Mouse (Mus musculus): ENCODE data around the gene Kansl2. TPM values are rescaled to one million over a fixed set of nuclear protein-coding genes. Genes with fewer than 3 reads are reported as not detected.

Kansl2 gene
- 70.2 to 77.7 TPM (median 72.9 TPM) in 4 replicates for total RNA-seq (2023; ENCODE audit: inconsistent age)

DNA sequence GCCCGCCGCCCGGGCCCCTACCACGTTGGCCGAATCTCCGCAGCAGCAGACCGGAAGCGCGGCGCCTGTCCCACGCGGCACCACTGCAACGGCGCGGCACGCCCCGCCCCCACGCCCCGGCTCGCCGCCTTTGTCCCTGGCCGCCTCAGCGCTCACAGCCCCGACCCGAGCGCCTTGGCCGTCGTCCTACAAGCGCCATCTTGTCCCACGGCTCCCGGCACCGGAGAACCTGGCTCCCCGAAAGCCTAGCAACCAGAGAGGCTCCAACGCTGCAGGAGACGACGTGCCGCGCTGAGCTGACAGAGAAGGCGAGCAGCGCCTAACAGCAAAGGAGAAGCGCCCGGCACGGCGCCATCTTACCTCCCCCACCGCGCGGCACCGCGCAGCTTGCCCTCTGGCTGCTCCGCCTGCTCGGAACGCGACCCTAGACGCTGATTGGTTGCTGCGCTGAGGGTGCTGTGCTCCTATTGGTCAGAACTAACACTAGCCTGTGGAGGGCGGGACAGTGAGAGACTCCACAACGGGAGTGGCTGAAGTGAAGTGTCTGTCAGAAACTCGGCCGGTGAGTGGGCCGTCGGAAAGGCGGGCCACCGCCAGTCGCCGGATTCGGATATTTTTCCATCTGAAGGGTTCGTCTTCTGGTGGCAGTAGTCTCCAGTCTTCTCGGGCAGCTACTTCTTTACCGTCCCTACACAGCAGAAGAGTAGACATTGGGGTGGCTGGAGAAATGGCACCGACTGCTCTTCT lies at the start of gene Kansl2:
Gene Kansl2, minus strand, starts transcription at position 384 of the 747 bp plus-strand sequence.

DNA sequence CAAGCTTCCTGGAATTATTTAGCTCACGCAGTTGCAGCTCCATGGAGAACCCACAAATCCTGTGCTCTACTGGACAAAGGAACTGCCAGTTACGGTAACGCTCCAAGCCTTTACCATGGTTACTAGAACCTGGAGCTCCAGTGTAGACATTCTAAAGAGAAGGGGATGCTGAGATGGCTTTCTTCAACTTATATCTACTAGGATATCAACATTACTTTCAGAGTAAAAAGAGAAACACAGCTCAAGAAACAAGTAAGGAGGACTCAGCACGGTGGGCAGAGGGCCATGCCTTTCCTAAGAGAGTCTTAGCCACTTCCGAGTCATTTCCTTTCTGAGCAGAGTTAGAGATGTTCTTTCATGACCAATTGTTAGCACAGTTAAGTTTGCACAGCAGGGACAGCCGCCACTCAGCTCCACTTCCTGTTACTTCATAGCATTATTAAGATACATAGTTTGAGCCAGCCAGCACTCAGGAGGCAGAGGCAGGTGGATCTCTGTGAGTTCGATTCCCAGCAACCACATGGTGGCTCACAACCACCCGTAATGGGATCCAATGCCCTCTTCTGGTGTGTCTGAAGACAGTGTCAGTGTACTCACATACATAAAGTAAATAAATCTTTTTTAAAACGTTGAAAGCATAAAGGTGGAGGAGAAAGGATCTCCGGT lies 36.9 kb upstream of the Kansl2 start, which contains the start of the genes Ccnt1 and 4930415O20Rik:
Gene Ccnt1, minus strand, starts transcription at position 51 of the 666 bp plus-strand sequence.
Gene 4930415O20Rik, plus strand, starts transcription at position 132 of the 666 bp plus-strand sequence.

DNA sequence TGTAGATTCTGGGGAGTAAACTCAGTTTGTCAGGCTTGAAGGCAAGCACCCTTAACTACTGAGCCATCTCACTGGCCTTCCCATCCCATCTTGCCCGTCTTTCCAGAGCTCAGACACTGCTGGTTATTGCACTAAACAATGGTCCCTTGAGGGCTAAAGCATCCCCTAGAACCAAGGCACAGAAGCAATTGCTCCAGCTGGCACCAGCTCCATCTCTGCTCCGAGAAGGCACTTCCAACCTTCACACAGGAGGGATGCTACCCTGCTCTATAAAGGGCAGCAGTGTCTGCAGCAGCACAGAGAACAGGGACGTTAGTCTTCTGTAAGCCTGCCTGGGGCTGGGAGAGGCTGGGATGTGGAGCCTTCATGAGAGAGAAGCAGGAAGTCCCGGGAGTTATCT lies 42.0 kb downstream of the Kansl2 start, which contains the start of gene Olfr279:
Gene Olfr279, plus strand, starts transcription at position 301 of the 400 bp plus-strand sequence.

DNA sequence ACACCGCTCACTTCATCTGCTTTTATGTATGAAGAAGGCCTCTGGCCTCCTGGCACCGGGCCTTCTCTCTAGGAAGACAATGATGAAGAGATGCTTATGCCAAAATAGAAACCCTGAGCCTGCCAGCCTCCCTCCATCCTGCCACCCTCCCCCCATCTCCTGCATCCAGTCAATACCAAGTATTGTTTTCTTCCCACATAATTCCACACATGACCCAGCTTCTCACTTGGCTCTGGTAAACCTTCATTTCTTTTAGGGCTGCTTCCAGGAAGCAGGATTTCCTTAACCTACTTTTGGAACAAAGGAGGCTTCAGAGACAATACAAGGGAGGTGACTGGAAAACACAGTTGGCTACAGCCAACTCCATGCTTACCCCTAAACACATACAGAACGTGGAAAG lies 51.4 kb downstream of the Kansl2 start, which contains the start of gene Lalba:
Gene Lalba, minus strand, starts transcription at position 21 of the 400 bp plus-strand sequence.

DNA sequence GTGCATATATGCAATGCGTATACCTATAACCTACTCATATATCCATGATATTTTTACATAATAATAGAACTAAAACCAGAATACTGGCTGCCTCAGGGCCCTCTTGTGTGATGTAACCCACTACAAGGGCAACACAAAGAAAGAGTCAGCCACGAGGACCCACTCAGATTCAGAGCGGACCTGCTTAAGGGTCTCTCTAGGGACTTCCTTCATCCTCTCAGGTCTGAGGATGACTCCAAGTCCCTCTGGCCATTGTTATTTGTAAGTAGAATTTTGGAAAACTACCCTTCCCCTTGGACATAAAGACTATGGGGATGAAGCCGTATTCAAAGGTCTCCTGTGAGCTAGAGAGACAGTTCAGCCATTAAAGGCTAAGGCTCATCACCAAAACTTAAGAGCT lies 64.5 kb downstream of the Kansl2 start, which contains the start of gene OR5BS1P:
Gene OR5BS1P, plus strand, starts transcription at position 301 of the 400 bp plus-strand sequence.

Other genes starting within 250 kb of the Kansl2 start
- not detected in 4 replicates for gene Zfp641, start 238.1 kb downstream of the Kansl2 start, total RNA-seq (2023; ENCODE audit: inconsistent age)
- not detected in 4 replicates for gene Olfr285, start 216.9 kb downstream of the Kansl2 start, total RNA-seq (2023; ENCODE audit: inconsistent age)
- not detected in 4 replicates for gene Olfr284, start 193.3 kb downstream of the Kansl2 start, total RNA-seq (2023; ENCODE audit: inconsistent age)
- gene Olfr283, start 153.3 kb downstream of the Kansl2 start, total RNA-seq (2023; ENCODE audit: inconsistent age): not detected in 4 replicates
- not detected in 4 replicates for gene Olfr282, start 103.0 kb downstream of the Kansl2 start, total RNA-seq (2023; ENCODE audit: inconsistent age)
- not detected in 4 replicates for gene Olfr281, start 81.7 kb downstream of the Kansl2 start, total RNA-seq (2023; ENCODE audit: inconsistent age)
- gene OR5BS1P, start 64.4 kb downstream of the Kansl2 start, total RNA-seq (2023; ENCODE audit: inconsistent age): not detected in 4 replicates
- 0.93 TPM in 1 of 4 replicates, not detected in the others for gene Lalba, start 51.5 kb downstream of the Kansl2 start, total RNA-seq (2023; ENCODE audit: inconsistent age)
- not detected in 4 replicates for gene Olfr279, start 41.9 kb downstream of the Kansl2 start, total RNA-seq (2023; ENCODE audit: inconsistent age)
- 128 to 168 TPM (median 160 TPM) in 4 replicates for gene Ccnt1, start 36.7 kb upstream of the Kansl2 start, total RNA-seq (2023; ENCODE audit: inconsistent age)
- gene 4930415O20Rik, start 36.7 kb upstream of the Kansl2 start, total RNA-seq (2023; ENCODE audit: inconsistent age): not detected in 4 replicates
- gene Adcy6, start 75.8 kb upstream of the Kansl2 start, total RNA-seq (2023; ENCODE audit: inconsistent age): 1.5 to 2.6 TPM (median 2.3 TPM) in 4 replicates
- gene Cacnb3, start 96.6 kb upstream of the Kansl2 start, total RNA-seq (2023; ENCODE audit: inconsistent age): not detected in 4 replicates
- gene Ddx23, start 128.6 kb upstream of the Kansl2 start, total RNA-seq (2023; ENCODE audit: inconsistent age): 129 to 154 TPM (median 140 TPM) in 4 replicates
- gene Rnd1, start 143.2 kb upstream of the Kansl2 start, total RNA-seq (2023; ENCODE audit: inconsistent age): 0.63 to 1.6 TPM in 2 of 4 replicates, not detected in the others
- gene Ccdc65, start 173.9 kb upstream of the Kansl2 start, total RNA-seq (2023; ENCODE audit: inconsistent age): not detected in 4 replicates
- 15.1 to 21.5 TPM (median 17.9 TPM) in 4 replicates for gene Fkbp11, start 193.9 kb upstream of the Kansl2 start, total RNA-seq (2023; ENCODE audit: inconsistent age)
- 87.1 to 90.8 TPM (median 87.3 TPM) in 4 replicates for gene Arf3, start 228.9 kb upstream of the Kansl2 start, total RNA-seq (2023; ENCODE audit: inconsistent age)
- 0.29 to 1.7 TPM (median 1.0 TPM) in 4 replicates for gene Wnt10b, start 243.9 kb upstream of the Kansl2 start, total RNA-seq (2023; ENCODE audit: inconsistent age)

All from B cell, adult (primary cell).